Mouse (Mus musculus) lung, adult 18-20 months (tissue): ENCODE data around the gene Mthfr.

Experiments used
- DNase-seq, 2 experiments: peaks; one replicate each; pipeline ENCODE4 v3.0.0; 2022; ENCODE audit warnings: mixed read lengths in 2 of 2

Gene Mthfr

GRCm38 (mm10) chr4:148091181-148091580, 52.3 kb downstream of the Mthfr start:
- no peak for DNase-seq

- DNase-seq = no peak
Measured at GRCm38 (mm10) chr4:148092551-148093271, 53.8 kb downstream of the Mthfr start.

- no peak for DNase-seq
Measured at GRCm38 (mm10) chr4:148094161-148094560, 55.3 kb downstream of the Mthfr start.

- no peak for DNase-seq
Measured at GRCm38 (mm10) chr4:148095081-148095480, 56.2 kb downstream of the Mthfr start.

- no peak for DNase-seq
Measured at GRCm38 (mm10) chr4:148097936-148098335, 59.1 kb downstream of the Mthfr start.

GRCm38 (mm10) chr4:148098666-148099065, 59.8 kb downstream of the Mthfr start:
- no peak for DNase-seq

GRCm38 (mm10) chr4:148101801-148102527, 63.1 kb downstream of the Mthfr start:
- DNase-seq = peak; percentile 61 to 65

GRCm38 (mm10) chr4:148104146-148104545, 65.3 kb downstream of the Mthfr start:
- no peak for DNase-seq

GRCm38 (mm10) chr4:148107621-148108291, 68.9 kb downstream of the Mthfr start:
- DNase-seq = no peak

GRCm38 (mm10) chr4:148108565-148109100, 69.8 kb downstream of the Mthfr start:
- DNase-seq = no peak
